Mouse (Mus musculus) ovary, adult 18-20 months (tissue): ENCODE measurements at regions not wholly inside any gene's neighbourhood (a gene's known extent, or its start where the extent isn't known, plus 50 kb on each side); places are given as distances from the start of the nearest gene placed in this dataset.

Experiments
- DNase-seq: peaks from one replicate; pipeline ENCODE4 v3.0.0; 2022; ENCODE audit warnings: low spot score, mixed read lengths

GRCm38 (mm10) chr1:94582526-94582925 lies 530.2 kb upstream of the Pdcd1 start:
- no peak for DNase-seq

- DNase-seq = no peak
Measured at GRCm38 (mm10) chr1:94581650-94582405, 529.5 kb upstream of the Pdcd1 start.

- DNase-seq = no peak
Measured at GRCm38 (mm10) chr1:94532773-94533541, 480.6 kb upstream of the Pdcd1 start.

DNA sequence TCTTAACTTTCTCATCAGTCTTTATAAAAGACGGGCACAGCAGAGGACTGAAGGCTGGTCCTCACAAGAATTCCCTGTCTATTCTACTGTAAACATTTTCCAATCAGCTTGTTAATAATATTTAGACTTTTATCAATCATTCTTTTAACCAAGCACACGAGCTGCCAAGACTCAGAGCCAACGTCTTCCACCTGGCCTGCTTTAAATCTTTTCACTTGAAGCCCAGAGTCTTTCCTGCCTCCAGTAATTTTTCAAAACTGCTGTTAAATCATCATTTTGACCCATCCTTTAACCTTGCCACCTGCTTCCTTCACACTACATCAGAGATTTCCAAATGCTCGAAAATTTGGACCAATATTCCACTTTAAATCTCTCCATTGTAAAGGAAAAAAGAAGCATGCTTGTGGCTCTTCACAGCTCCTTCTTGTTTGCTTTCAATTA lies 451.7 kb upstream of the Pdcd1 start:
- DNase-seq = no peak

GRCm38 (mm10) chr1:94503379-94504079 lies 451.2 kb upstream of the Pdcd1 start:
- no peak for DNase-seq

GRCm38 (mm10) chr1:94502066-94502861 lies 449.9 kb upstream of the Pdcd1 start:
- no peak for DNase-seq

DNA sequence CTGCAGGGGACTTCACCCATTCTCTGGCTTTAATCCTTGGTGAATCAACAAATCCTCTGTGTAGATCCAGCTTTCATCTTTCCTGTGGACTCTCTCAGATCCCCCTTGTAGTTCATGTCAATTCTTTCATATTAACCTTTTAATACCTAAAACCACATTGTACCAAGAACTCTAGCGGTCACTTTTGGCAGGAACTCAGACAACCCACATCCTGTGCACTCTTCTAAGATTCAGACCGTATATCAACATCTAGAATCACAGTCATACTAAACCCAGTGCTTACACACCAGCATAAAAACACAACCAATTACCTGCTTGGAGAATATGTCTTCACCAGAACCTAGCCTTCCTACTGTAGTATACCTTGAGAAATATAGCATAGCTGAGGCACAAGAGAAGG lies 444.6 kb upstream of the Pdcd1 start:
- DNase-seq = no peak

DNA sequence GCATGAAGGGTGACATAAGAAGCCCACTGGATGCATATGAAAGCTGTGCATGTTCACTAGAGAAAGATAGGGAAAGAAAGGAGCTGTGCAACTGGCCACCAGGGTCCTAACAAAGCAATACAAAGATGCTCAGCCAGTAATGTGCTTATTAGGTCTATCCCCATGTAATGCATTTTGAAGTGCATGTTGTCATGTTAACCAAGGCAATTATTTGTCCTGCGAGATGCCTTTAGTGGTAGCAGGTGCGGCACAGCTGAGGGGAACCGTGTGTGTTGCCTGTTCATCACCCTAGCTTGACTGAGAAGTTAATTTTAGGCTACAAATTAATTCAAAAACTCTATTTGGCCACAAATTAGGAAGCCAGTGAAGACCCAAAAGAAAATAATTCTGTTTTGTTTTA lies 444.0 kb upstream of the Pdcd1 start:
- DNase-seq = no peak

DNA sequence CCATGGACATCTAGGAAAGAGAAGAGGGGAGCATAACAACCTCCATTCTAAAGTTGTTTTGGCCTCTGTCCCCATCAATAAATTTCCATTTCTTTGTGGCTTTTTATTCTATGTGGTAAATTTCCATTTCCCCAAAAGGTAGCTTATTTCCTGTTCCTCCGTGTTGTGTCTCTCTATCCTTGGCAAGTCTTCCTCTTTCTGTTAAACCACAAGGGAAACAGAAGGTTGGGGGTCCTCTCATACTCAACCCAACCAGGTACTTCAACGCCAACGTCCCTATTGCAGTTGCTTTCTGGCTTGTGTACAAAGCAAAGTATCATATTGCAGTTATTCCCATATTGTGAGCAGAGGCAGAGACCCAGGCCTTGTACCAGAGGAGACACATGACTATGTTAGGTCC lies 434.7 kb upstream of the Pdcd1 start:
- no peak for DNase-seq

DNA sequence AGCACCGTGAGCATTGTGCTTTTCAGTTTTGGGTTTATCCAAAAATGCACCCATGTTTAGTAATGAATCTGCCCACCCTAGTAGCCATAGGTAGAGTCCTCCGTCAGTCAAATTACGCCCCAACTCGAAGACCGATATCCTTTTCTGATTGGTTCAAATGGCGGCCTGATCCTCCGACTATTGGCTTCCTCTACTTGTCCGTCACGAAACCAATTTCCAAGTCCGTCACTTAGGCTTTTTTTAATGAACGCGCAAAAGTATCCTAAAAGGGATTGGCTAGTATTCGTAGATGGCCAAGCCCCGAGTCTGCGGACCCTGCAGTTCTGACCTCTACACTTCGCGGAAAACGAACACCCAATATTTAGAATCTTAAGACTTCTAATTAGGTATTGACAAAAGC lies 417.5 kb upstream of the Pdcd1 start:
- peak; percentile 10 for DNase-seq

- DNase-seq = no peak
Measured at GRCm38 (mm10) chr1:94423731-94424130, 371.4 kb upstream of the Pdcd1 start.

GRCm38 (mm10) chr1:94413043-94413442 lies 360.7 kb upstream of the Pdcd1 start:
- DNase-seq = no peak

DNA sequence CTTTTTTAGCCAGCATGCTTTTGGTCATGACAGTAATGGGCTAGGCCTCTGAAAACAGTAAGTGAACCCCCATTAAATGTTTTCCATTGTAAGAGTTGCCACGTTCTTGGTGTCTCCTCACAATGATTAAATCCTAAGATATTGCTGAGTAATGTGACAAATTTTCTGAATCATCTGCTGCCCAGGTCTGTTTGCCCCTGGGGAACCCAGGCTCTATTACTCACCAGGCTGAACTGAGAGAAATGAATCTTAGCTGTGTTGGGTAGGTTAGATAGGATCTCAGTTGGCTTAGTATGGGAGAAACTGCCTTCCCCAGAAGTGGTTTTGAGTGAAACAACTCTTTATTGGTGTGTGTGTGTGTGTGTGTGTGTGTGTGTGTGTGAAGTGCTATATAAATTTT lies 314.3 kb upstream of the Pdcd1 start:
- DNase-seq = no peak

DNA sequence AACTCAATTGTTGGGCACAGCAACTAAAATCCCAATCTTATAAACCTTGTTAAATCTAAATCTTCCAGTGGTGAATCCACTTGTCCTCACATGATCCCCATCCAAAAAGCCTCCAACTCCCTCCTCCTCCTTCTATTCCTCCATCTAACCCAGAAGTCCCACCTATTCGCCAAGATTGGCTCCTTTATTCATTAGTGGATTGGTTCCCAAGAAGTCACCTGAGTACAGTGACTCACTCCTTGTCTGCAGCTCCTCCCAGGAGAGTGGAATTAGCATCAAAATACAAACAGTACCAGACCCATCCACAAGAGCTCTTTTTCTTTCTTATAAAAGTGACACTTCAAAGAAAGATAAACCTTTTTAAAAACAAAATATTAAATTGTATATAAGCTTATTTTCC lies 304.6 kb upstream of the Pdcd1 start:
- no peak for DNase-seq

- no peak for DNase-seq
Measured at GRCm38 (mm10) chr1:94355873-94356272, 303.5 kb upstream of the Pdcd1 start.

DNA sequence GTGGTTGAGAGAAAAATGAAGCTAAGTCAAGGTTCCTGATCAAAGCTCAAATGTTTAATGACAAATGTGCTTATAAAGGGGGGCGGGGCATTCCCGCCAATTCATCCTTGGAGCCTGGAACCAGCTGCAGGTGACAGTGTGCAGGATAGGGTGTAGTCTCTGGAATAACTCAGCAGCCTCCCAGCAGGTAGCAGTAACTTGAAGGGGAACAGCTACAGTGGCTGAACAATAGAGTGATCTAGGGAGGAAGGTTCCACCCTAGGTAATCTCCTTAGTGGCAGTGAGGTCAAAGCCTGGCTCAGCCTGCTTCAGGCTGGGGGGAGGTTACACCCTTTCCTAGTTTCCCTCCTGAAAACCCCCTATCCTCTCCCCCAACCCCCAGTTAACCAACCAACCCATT lies 290.2 kb upstream of the Pdcd1 start:
- DNase-seq = no peak

DNA sequence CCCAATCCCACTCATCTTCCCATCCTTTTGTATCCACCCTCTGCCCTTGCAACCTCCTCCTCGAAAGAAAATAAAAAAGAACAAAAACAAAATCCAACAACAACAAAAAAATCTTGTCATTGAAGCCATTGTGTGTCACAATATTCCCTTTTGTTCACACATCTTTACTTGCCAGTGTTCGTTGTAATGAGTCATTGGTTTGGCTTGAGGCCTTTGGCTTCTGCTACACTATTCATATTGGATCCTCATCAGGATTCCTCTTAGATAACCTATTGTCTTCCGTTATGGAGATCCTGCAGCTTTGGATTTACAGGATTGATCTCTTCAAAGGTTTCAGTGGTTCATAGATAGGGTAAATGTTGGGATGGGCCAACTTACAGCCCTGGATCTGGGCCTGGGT lies 288.9 kb upstream of the Pdcd1 start:
- DNase-seq = no peak

- DNase-seq = no peak
Measured at GRCm38 (mm10) chr1:94318029-94318428, 265.7 kb upstream of the Pdcd1 start.

DNA sequence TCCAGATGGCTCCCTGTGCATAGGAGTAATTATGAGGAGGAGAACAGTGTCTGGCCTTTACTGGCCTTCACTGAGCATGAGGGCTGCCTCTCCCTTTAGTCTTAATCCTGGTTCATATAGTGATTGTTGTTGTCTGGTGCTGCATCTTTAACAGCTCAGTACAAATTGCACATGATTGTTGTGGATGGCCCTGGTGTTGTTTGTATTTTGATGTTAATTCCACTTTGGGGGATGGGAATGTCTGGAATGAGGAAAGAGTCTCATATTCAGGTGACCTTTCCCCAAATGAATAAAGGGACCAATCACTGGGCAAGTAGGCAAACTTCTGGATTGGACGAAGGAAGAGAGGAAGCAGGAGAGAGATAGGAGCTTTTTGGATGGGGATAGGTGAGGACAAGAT lies 246.0 kb upstream of the Pdcd1 start:
- DNase-seq = no peak

GRCm38 (mm10) chr1:94272569-94272968 lies 220.2 kb upstream of the Pdcd1 start:
- DNase-seq = no peak

DNA sequence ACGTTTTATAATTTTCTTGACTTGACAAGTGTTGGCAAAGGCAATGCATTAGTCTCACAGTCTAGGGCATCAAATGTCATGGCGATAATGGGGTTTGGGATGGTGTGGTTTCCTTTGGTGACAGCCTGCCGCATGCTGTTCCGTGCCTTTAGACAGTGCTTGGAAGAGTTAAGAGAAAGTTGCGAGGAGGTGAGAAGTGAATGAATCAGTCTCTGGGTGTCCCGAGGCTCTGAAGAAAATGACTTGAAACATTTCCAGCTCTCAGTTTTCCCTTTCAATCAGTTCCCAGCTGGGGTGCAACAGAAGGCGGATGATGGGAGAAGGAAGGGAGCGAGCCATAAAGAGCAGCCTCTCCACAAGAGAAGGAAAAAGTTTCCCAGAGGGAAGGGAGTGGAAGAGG lies 211.0 kb upstream of the Pdcd1 start:
- no peak for DNase-seq

GRCm38 (mm10) chr1:94235426-94235825 lies 183.1 kb upstream of the Pdcd1 start:
- no peak for DNase-seq
